Mouse (Mus musculus) kidney, embryonic 16.5 days (tissue): ENCODE data around the gene Fate1. TPM values are rescaled to one million over a fixed set of nuclear protein-coding genes. Genes with fewer than 3 reads are reported as not detected.
"Not testable (repeated sequence)": the region's sequence is repeated elsewhere in the genome, so short reads cannot be mapped to it uniquely, and the experiment has no call there.

ENCODE experiments used
- ATAC-seq: fragments of 200-750 bp; cut with Nextera tagmentation; 2 replicates; pipeline ENCODE4 v1.8.0; 2017; ENCODE audit warnings: moderate TSS enrichment; ENCODE audit not compliant: low FRiP score, low TSS enrichment
- H3K27ac ChIP-seq: fragments of 300-500 bp; sonication (generic); 2 replicates; pipeline ENCODE4 v1.5.1; 2014; ENCODE audit warnings: low read length
- H3K27me3 ChIP-seq: fragments of 300-500 bp; sonication (generic); 2 replicates; pipeline ENCODE4 v1.6.1; 2014; ENCODE audit warnings: low read length, control low read depth, mixed read lengths; ENCODE audit not compliant: insufficient read depth
- H3K36me3 ChIP-seq: fragments of 300-500 bp; sonication (generic); 2 replicates; pipeline ENCODE4 v1.6.1; 2014; ENCODE audit warnings: low read length, control low read depth, mixed read lengths; ENCODE audit not compliant: insufficient read depth
- H3K4me1 ChIP-seq: fragments of 300-500 bp; sonication (generic); 2 replicates; pipeline ENCODE4 v1.6.1; 2014; ENCODE audit warnings: low read length, control low read depth, mixed read lengths; ENCODE audit not compliant: insufficient read depth
- H3K4me2 ChIP-seq: fragments of 300-500 bp; sonication (generic); replicated peaks from 2 replicates; pipeline ENCODE4 v1.6.1; 2014; ENCODE audit warnings: low read depth, low read length
- H3K4me3 ChIP-seq: fragments of 300-500 bp; sonication (generic); 2 replicates; pipeline ENCODE4 v1.5.1; 2014; ENCODE audit warnings: mild to moderate bottlenecking, low read length
- H3K9ac ChIP-seq: fragments of 300-500 bp; sonication (generic); replicated peaks from 2 replicates; pipeline ENCODE4 v1.6.1; 2014; ENCODE audit warnings: low read length
- H3K9me3 ChIP-seq: fragments of 300-500 bp; sonication (generic); 2 replicates; pipeline ENCODE4 v1.6.1; 2016; ENCODE audit warnings: low read length, control low read depth
- WGBS: fragments of 180-500 bp; shearing (Covaris S2); extraction: QIAGEN DNeasy Blood & Tissue Kit; methylation state at CpG from one replicate; pipeline ENCODE4 v1.1.7; 2014; 5-methylcytosine and 5-hydroxymethylcytosine counted together
- polyA plus RNA-seq: library from polyadenylated mRNA; unstranded; fragments of >200 nt; fragmentation: Nextera tagmentation; extraction: Ambion mirVana; gene quantifications from 2 replicates; pipeline ENCODE4 v1.2.1, GENCODE M21; 2015

Gene Fate1
- polyA plus RNA-seq, result 0.22 TPM in 1 of 2 replicates, not detected in the other

DNA sequence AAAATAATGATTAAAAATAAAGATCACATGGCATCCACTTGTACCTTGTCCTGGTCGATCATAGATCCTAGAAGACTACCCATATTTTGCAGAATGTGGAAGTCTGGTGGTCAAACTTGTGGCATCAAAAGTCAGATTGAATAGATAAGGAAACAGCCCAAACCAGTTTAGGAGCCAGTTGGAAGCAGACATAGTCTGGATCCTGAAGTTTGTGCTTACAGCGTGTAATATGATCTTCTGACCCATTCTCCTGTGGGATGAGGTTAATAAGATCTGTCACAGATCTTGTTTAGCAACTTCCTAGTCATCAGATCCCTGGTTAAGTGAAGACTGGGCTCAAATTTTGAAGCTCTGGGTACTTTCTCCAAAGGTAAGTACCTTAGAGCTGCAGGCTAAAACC lies at the start of gene Fate1:
Fate1 (plus strand) TSS at position 301 of the 400 bp plus-strand sequence.
- peaks cover 3% of the 10 kb centered on the region; the same call in 1 of the 2 replicates for H3K27me3 ChIP-seq
- no peak within 1 kb of the TSS for H3K4me2 ChIP-seq
- no peak for ATAC-seq
- no peaks in the 10 kb centered on the region for H3K9me3 ChIP-seq
- H3K4me3 ChIP-seq, result no peak within 1 kb of the TSS
- 58% methylated on average over 2 of the region's 2 CpGs for WGBS
- H3K4me1 ChIP-seq, result no peaks in the 10 kb centered on the region
- no peaks in the 10 kb centered on the region for H3K36me3 ChIP-seq
- no peak within 1 kb of the TSS for H3K27ac ChIP-seq
- H3K9ac ChIP-seq, result no peak within 1 kb of the TSS

DNA sequence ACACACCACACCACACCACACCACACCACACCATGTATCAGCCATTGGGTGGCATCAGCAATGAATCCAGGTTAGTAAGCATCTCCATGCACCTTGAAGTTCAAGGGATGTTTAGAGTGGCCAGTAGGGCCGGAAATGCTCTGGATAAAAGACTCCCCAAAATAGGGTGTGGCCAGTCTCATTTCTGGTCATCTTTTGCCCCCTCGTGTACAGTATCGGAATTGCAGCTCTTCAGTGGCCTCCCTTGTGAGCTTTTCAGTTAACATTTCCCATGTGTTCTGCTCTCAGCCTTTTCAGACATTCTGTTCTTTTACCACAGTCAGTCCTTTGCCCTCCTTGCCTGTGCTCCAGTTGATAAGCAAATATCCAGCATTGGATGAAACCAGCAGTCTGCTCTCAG lies 26.2 kb upstream of the Fate1 start:
- Histone ChIP-seq H3K27me3 (peaks cover 6% of the 10 kb centered on the region; the same call in 1 of the 2 replicates), H3K27ac (no peak overlapping the region), H3K4me1 (no peaks in the 10 kb centered on the region), H3K36me3 (no peaks in the 10 kb centered on the region), H3K9ac (no peak overlapping the region), H3K4me3 (no peak overlapping the region), H3K4me2 (no peak overlapping the region), H3K9me3 (no peaks in the 10 kb centered on the region)
- no peak; the same call in 1 of the 2 replicates for ATAC-seq
- WGBS, result 21% methylated on average over 3 of the region's 3 CpGs

GRCm38 (mm10) chrX:71958366-71958765 lies 14.4 kb upstream of the Fate1 start:
- Histone ChIP-seq H3K4me3 (no peak overlapping the region), H3K27ac (no peak overlapping the region), H3K9ac (no peak overlapping the region), H3K27me3 (peaks cover 7% of the 10 kb centered on the region; the same call in 1 of the 2 replicates), H3K36me3 (no peaks in the 10 kb centered on the region), H3K4me2 (no peak overlapping the region), H3K9me3 (no peaks in the 10 kb centered on the region), H3K4me1 (no peaks in the 10 kb centered on the region)
- no peak for ATAC-seq

DNA sequence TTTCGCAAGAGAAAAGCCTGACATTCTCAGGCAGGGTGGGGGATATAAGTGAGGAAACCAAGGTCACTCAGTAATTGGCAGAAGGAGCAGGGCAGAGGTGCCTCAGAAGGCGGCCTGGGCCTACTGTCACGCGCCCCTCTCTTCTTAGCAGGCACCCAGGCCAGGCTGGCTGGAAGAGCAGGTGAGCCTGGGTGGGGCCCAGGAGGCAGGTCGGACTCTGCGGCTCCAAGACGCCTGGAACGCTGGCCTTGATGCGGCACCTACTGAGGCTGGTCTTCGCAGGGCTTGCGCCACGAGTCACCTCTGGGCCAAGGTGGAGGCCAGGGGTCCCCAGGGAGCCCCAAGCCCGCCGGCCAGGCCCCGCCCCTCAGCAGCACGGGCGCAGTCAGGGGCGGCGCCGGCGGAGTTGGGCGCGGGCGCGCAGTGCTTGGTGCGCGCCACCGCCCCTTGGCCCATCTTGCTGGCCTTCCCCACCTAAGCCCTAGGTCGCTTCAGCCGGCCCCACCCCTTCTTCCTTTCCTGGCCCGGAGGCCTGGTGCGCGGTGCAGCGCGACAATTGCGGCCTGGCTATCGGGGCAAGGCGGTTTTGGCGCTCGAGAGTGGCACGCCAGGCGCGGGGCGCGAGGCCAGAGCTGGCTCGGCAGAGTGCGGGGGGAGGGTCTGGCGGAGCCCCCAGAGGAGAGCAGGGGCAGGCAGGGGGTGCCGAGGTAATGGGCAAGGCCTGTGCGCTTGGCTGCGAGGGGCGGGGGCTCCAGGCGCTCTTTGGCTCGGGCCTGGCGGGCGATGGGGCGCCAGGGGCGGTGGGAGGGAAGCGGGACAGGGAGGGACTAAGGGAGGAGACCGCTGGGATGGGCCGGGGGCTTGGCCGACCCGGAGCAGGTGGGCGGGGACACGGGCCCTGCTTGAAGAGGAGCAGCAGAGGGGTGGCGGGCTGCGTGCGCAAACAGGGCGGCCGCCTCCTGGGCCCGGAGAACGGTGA lies 10.4 kb upstream of the Fate1 start, which contains the start of gene Prrg3:
Prrg3 (plus strand) TSS at position 552 of the 979 bp plus-strand sequence.
- no peaks in the 10 kb centered on the region for H3K36me3 ChIP-seq
- H3K4me3 ChIP-seq, result peak within 1 kb of the TSS; percentile 59
- peaks cover 7% of the 10 kb centered on the region; the same call in 1 of the 2 replicates for H3K27me3 ChIP-seq
- H3K4me1 ChIP-seq, result peaks cover 5% of the 10 kb centered on the region; the same call in 1 of the 2 replicates
- H3K9ac ChIP-seq, result peak within 1 kb of the TSS; percentile 73
- H3K27ac ChIP-seq, result no peak within 1 kb of the TSS
- peak within 1 kb of the TSS; percentile 68 for H3K4me2 ChIP-seq
- 20% methylated on average over 44 of the region's 72 CpGs for WGBS
- peak; percentile 96 for ATAC-seq
- no peaks in the 10 kb centered on the region for H3K9me3 ChIP-seq

GRCm38 (mm10) chrX:71963275-71963912 lies 9.4 kb upstream of the Fate1 start:
- Histone ChIP-seq H3K4me3 (peak overlapping the region; percentile 59), H3K27me3 (peaks cover 7% of the 10 kb centered on the region; the same call in 1 of the 2 replicates), H3K4me2 (peak overlapping the region; percentile 68), H3K9ac (peak overlapping the region; percentile 73), H3K36me3 (no peaks in the 10 kb centered on the region), H3K9me3 (no peaks in the 10 kb centered on the region), H3K4me1 (peaks cover 5% of the 10 kb centered on the region; the same call in 1 of the 2 replicates), H3K27ac (no peak overlapping the region)
- no peak for ATAC-seq
- 38% methylated on average over 9 of the region's 9 CpGs for WGBS

DNA sequence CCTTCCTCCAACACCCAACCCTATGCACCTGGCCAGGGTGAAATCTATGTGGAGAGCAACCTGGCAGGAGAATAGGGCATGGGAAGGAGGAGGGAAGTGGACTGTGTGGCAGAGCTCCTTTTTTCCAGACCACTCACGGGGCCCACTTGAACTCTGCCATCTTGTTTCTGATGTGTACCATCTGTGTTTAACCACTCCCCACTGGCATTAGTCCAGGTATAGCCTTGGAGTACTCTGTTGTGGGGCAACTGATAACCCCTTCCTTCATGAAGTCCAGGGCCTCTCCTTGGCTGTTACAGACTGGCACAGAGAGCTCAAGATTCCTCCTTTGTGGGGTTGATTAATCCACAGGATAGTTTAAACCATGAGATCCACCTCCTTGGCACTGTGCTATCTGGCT lies 4.6 kb upstream of the Fate1 start:
- peaks cover 5% of the 10 kb centered on the region; the same call in 1 of the 2 replicates for H3K4me1 ChIP-seq
- no peak for ATAC-seq

GRCm38 (mm10) chrX:71968816-71969215 lies 4.0 kb upstream of the Fate1 start:
- no peak for ATAC-seq
- no peaks in the 10 kb centered on the region for H3K9me3 ChIP-seq
- no peak overlapping the region for H3K4me3 ChIP-seq
- peaks cover under 1% of the 10 kb centered on the region; the same call in 1 of the 2 replicates for H3K4me1 ChIP-seq
- no peaks in the 10 kb centered on the region for H3K36me3 ChIP-seq
- no peak overlapping the region for H3K9ac ChIP-seq
- WGBS, result 78% methylated on average over 6 of the region's 6 CpGs
- H3K4me2 ChIP-seq, result no peak overlapping the region
- no peak overlapping the region for H3K27ac ChIP-seq
- peaks cover 3% of the 10 kb centered on the region; the same call in 1 of the 2 replicates for H3K27me3 ChIP-seq

More for the DNA sequence above, 4.6 kb upstream of the Fate1 start:
- Histone ChIP-seq H3K36me3 (no peaks in the 10 kb centered on the region), H3K9me3 (no peaks in the 10 kb centered on the region), H3K27me3 (peaks cover 3% of the 10 kb centered on the region; the same call in 1 of the 2 replicates), H3K27ac (no peak overlapping the region), H3K4me3 (no peak overlapping the region), H3K9ac (no peak overlapping the region), H3K4me2 (no peak overlapping the region)
- WGBS, result 70% methylated on average over 1 of the region's 1 CpGs

DNA sequence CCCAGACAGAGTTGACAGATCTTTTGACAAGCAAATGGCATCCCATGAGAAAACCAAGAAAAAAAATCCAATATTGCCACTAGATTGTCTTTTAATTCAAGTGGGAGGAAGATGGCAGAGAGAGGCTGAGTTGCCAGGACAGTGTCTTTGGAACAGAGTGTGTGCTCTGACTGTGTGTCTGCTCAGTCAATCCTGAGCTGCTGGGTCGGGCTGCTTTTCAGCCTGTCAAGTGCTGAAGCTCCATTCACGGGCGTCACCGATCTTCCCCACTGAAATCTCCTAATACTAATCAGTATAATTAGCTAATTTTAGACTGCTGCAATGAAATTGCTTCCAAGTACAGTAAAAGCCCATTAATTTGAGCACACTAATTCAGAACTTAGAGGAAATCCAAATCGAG lies 1.5 kb upstream of the Fate1 start:
- peaks cover 3% of the 10 kb centered on the region; the same call in 1 of the 2 replicates for H3K27me3 ChIP-seq
- H3K4me2 ChIP-seq, result no peak overlapping the region
- no peak overlapping the region for H3K4me3 ChIP-seq
- H3K9ac ChIP-seq, result no peak overlapping the region
- H3K27ac ChIP-seq, result no peak overlapping the region
- H3K4me1 ChIP-seq, result no peaks in the 10 kb centered on the region
- 78% methylated on average over 5 of the region's 5 CpGs for WGBS
- H3K9me3 ChIP-seq, result no peaks in the 10 kb centered on the region
- no peak for ATAC-seq
- H3K36me3 ChIP-seq, result no peaks in the 10 kb centered on the region

DNA sequence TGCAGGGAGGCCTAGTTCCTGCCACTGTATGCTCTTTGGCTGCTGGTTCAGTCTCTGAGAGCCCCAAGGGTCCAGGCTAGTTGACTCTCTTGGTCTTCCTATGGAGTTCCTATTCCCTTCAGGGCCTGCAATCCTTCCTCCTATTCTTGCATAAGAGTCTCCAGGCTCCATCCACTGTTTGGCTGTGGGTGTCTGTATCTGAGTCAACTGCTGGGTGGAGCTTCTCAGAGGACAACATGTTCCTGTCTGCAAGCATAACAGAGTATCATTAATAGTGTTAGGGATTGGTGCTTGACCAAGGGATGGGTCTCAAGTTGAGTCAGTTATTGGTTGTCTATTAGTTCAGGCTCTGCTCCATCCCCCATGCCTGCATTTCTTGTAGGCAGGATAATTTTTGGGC lies 4.9 kb downstream of the Fate1 start:
- H3K27ac ChIP-seq, H3K4me1 ChIP-seq, H3K9me3 ChIP-seq, H3K4me3 ChIP-seq, H3K36me3 ChIP-seq, H3K4me2 ChIP-seq, ATAC-seq, H3K9ac ChIP-seq, H3K27me3 ChIP-seq: not testable (repeated sequence)
